Mouse (Mus musculus): ENCODE results near the gene Tecpr1. TPM values are rescaled to one million over a fixed set of nuclear protein-coding genes. Genes with fewer than 3 reads are reported as not detected.

Tecpr1 gene
- polyA plus RNA-seq, 1 experiment from 2014 or later, result 16.6 TPM

Other genes with a start within 250 kb of the Tecpr1 start
- gene Ccz1, start 208.7 kb downstream of the Tecpr1 start, polyA plus RNA-seq (2014; fragmentation: Nextera tagmentation; extraction: Ambion mirVana), result 118 and 121 TPM in 2 replicates
- gene Ocm, start 196.9 kb downstream of the Tecpr1 start, polyA plus RNA-seq (2014; fragmentation: Nextera tagmentation; extraction: Ambion mirVana), result 0.46 TPM in 1 of 2 replicates, not detected in the other
- gene Lmtk2, start 123.2 kb downstream of the Tecpr1 start, polyA plus RNA-seq (2014; fragmentation: Nextera tagmentation; extraction: Ambion mirVana), result 5.6 and 5.8 TPM in 2 replicates
- gene Bhlha15, start 33.3 kb downstream of the Tecpr1 start, polyA plus RNA-seq (2014; fragmentation: Nextera tagmentation; extraction: Ambion mirVana), result 0.04 and 0.15 TPM in 2 replicates
- gene Bri3, start 20.8 kb upstream of the Tecpr1 start, polyA plus RNA-seq (2014; fragmentation: Nextera tagmentation; extraction: Ambion mirVana), result 125 and 126 TPM in 2 replicates
- gene Baiap2l1, start 134.5 kb upstream of the Tecpr1 start, polyA plus RNA-seq (2014; fragmentation: Nextera tagmentation; extraction: Ambion mirVana), result 3.2 and 3.3 TPM in 2 replicates

All from hindbrain, embryonic 11.5 days (tissue).